Mouse (Mus musculus) E14TG2a.4 (cell line): ENCODE data around the gene Ccr4.

Experiments
- CTCF ChIP-seq: conservative IDR thresholded peaks from 2 replicates; pipeline ENCODE4 v1.5.1; 2014; ENCODE audit warnings: low read length
- POU5F1 ChIP-seq: IDR thresholded peaks from 2 replicates; pipeline ENCODE4 v1.6.1; 2014; ENCODE audit warnings: low read length, borderline replicate concordance

DNA sequence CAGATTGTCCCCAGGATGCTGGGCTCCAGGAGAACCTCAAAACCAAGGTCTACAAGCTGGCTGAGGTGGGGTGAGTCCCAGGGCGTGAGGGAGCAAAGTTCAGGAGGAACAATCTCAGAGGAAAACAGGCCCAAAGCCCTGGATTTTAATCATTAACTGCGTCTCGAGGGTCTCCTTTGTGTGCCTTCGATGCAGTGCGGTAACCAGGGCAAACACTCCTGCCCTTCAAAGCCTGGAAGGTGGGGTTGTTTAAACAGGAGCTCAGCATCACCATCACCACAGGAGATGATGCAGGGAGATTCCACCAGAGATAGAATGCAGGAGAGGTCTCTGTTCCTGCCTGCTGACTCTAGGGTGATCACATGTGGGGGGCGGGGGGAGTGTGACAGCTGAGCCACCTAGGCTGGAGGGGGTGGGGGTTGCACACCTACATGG is 42.9 kb upstream of the Ccr4 start:
- TF ChIP-seq CTCF (no peak), POU5F1 (no peak)
